Mouse (Mus musculus) neural tube, embryonic 11.5 days (tissue): Measurements from ENCODE around the gene Hoxa3. TPM values are rescaled to one million over a fixed set of nuclear protein-coding genes. Genes with fewer than 3 reads are reported as not detected.
A peak's percentile ranks its signal among the peaks of the same experiment; 100 is the strongest.

ENCODE experiments used
- ATAC-seq: fragments of 200-750 bp; cut with Nextera tagmentation; 2 replicates; pipeline ENCODE4 v1.8.0; 2017; ENCODE audit warnings: moderate number of reproducible peaks, mild to moderate bottlenecking, moderate TSS enrichment, moderate library complexity; ENCODE audit not compliant: insufficient read depth, low FRiP score, low TSS enrichment
- DNase-seq: peaks from one replicate; pipeline ENCODE4 v3.0.0-alpha.2; 2015; ENCODE audit warnings: low spot score
- H3K27ac ChIP-seq: fragments of 300-500 bp; sonication (generic); 2 replicates; pipeline ENCODE4 v1.5.1; 2014; ENCODE audit warnings: low read depth, mild to moderate bottlenecking, low read length
- H3K27me3 ChIP-seq: fragments of 300-500 bp; sonication (generic); 2 replicates; pipeline ENCODE4 v1.6.1; 2014; ENCODE audit warnings: mild to moderate bottlenecking, low read length, mixed read lengths; ENCODE audit not compliant: control insufficient read depth, insufficient read depth
- H3K36me3 ChIP-seq: fragments of 300-500 bp; sonication (generic); 2 replicates; pipeline ENCODE4 v1.6.1; 2014; ENCODE audit warnings: mild to moderate bottlenecking, low read length, moderate library complexity, mixed read lengths; ENCODE audit not compliant: control insufficient read depth, insufficient read depth
- H3K4me1 ChIP-seq: fragments of 300-500 bp; sonication (generic); 2 replicates; pipeline ENCODE4 v1.6.1; 2014; ENCODE audit warnings: low read length, mixed read lengths; ENCODE audit not compliant: control insufficient read depth, insufficient read depth
- H3K4me2 ChIP-seq: fragments of 300-500 bp; sonication (generic); 2 replicates; pipeline ENCODE4 v1.6.1; 2014; ENCODE audit warnings: low read depth, mild to moderate bottlenecking, moderate library complexity
- H3K4me3 ChIP-seq: fragments of 300-500 bp; sonication (generic); 2 replicates; pipeline ENCODE4 v1.5.1; 2014; ENCODE audit warnings: low read depth, low read length
- H3K9ac ChIP-seq: fragments of 300-500 bp; sonication (generic); 2 replicates; pipeline ENCODE4 v1.6.1; 2014; ENCODE audit warnings: mild to moderate bottlenecking, low read length
- H3K9me3 ChIP-seq: fragments of 300-500 bp; sonication (generic); 2 replicates; pipeline ENCODE4 v1.6.1; 2016; ENCODE audit warnings: low read length; ENCODE audit not compliant: control insufficient read depth
- WGBS: fragments of 180-500 bp; shearing (Covaris S2); extraction: QIAGEN DNeasy Blood & Tissue Kit; methylation state at CpG from one replicate; pipeline ENCODE4 v1.1.7; 2014; 5-methylcytosine and 5-hydroxymethylcytosine counted together
- polyA plus RNA-seq: library from polyadenylated mRNA; unstranded; fragments of >200 nt; fragmentation: Nextera tagmentation; extraction: Ambion mirVana; gene quantifications from 2 replicates; pipeline ENCODE4 v1.2.1, GENCODE M21; 2014

Hoxa3 gene
- polyA plus RNA-seq, 1 experiment from 2014 or later, result 20.2 TPM

GRCm38 (mm10) chr6:52163366-52164031 lies 49.6 kb downstream of the Hoxa3 start:
- peak overlapping the region; percentile 78 for H3K4me2 ChIP-seq
- H3K4me1 ChIP-seq, result peaks cover 39% of the 10 kb centered on the region
- peak overlapping the region; percentile 100 for H3K27ac ChIP-seq
- H3K36me3 ChIP-seq, result no peaks in the 10 kb centered on the region; the same call in 1 of the 2 replicates
- H3K9me3 ChIP-seq, result no peaks in the 10 kb centered on the region
- no peak for ATAC-seq
- peak; percentile 80 for DNase-seq
- H3K9ac ChIP-seq, result peak overlapping the region; percentile 99
- peak overlapping the region; percentile 91 for H3K4me3 ChIP-seq
- WGBS, result 1% methylated on average over 17 of the region's 17 CpGs
- no peaks in the 10 kb centered on the region for H3K27me3 ChIP-seq

- H3K9ac ChIP-seq, result peak overlapping the region; percentile 99
- peak overlapping the region; percentile 78 for H3K4me2 ChIP-seq
- peak overlapping the region; percentile 100 for H3K27ac ChIP-seq
- 2% methylated on average over 14 of the region's 14 CpGs for WGBS
- DNase-seq, result no peak
- H3K27me3 ChIP-seq, result no peaks in the 10 kb centered on the region
- peak overlapping the region; percentile 91 for H3K4me3 ChIP-seq
- peaks cover 34% of the 10 kb centered on the region for H3K4me1 ChIP-seq
- H3K9me3 ChIP-seq, result no peaks in the 10 kb centered on the region
- ATAC-seq, result no peak
- H3K36me3 ChIP-seq, result no peaks in the 10 kb centered on the region; the same call in 1 of the 2 replicates
Observed at GRCm38 (mm10) chr6:52162611-52163365, 50.3 kb downstream of the Hoxa3 start.

DNA sequence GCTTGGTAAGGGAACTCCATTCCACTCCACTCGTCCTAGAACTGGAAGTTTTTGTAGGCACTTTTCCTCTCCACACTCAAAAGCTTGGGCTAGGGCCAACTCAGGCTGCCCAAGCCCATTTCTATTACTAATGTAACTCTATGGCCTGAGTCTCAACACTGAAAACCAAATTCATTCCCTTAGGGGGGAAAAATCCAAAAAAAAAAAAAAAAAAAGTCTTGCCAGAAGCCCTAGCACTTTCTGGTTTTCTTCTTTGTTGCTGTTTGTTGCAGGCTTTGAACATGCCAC lies 51.1 kb downstream of the Hoxa3 start:
- Histone ChIP-seq H3K9ac (peak overlapping the region; percentile 52), H3K36me3 (no peaks in the 10 kb centered on the region; the same call in 1 of the 2 replicates), H3K27me3 (no peaks in the 10 kb centered on the region), H3K27ac (peak overlapping the region; percentile 79), H3K4me2 (peak overlapping the region; percentile 78), H3K4me1 (peaks cover 34% of the 10 kb centered on the region), H3K9me3 (no peaks in the 10 kb centered on the region), H3K4me3 (peak overlapping the region; percentile 91)
- 0% methylated on average over 1 of the region's 1 CpGs for WGBS
- DNase-seq (no peak), ATAC-seq (no peak)

- DNase-seq (peak; percentile 31), ATAC-seq (no peak)
- Histone ChIP-seq H3K27me3 (no peaks in the 10 kb centered on the region), H3K27ac (peak overlapping the region; percentile 99), H3K4me3 (peak overlapping the region; percentile 91), H3K9ac (peak overlapping the region; percentile 96), H3K4me2 (peak overlapping the region; percentile 78), H3K4me1 (peaks cover 31% of the 10 kb centered on the region), H3K36me3 (no peaks in the 10 kb centered on the region; the same call in 1 of the 2 replicates), H3K9me3 (no peaks in the 10 kb centered on the region)
- WGBS, result under 1% methylated on average over 8 of the region's 8 CpGs
Observed at GRCm38 (mm10) chr6:52161336-52162092, 51.6 kb downstream of the Hoxa3 start.

DNA sequence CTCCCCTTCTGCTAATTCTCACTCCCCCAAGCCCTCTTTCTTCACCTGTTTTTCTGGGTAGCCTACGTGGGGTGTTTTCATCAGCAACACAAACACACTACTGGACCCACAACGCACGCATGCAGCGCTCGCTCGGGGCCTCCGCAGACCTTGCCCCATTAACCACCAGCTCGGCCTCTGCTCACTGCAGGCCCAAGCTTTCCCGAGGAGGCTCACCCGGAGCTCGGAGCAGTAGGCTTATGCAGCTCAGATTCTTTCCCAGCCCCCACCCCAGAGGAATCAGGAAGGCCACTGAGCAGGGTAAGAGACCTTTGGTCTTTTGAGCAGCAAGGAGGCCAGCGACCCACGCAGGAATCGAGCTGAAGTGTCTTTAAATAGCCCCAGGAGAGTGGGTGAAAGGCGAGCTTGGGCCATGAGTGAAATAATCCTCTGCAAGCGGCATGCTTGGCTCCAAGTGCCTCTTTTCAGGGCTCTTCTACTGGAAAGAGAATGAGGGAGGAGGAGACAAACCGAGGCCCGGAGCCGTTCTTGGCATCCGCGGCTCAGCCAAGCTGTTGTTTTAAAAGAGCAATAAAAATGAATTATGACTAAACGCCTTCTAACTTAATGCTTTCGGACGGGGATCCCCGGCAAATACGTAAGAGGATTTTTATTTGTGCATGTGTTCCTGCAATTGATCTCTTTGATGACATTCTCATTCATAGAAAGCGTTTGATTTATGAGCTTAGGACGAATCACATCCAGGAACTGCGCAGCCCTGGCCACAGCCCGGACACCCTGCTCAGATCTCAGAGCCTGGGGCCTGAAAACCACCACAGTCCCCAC lies 52.4 kb downstream of the Hoxa3 start:
- Histone ChIP-seq H3K27ac (peak overlapping the region; percentile 99), H3K9me3 (no peaks in the 10 kb centered on the region), H3K9ac (peak overlapping the region; percentile 96), H3K4me2 (peak overlapping the region; percentile 78), H3K36me3 (no peaks in the 10 kb centered on the region; the same call in 1 of the 2 replicates), H3K4me1 (peaks cover 35% of the 10 kb centered on the region), H3K4me3 (peak overlapping the region; percentile 91), H3K27me3 (no peaks in the 10 kb centered on the region)
- ATAC-seq (peak; percentile 43; the same call in 1 of the 2 replicates), DNase-seq (peak; percentile 83)
- under 1% methylated on average over 30 of the region's 30 CpGs for WGBS

DNA sequence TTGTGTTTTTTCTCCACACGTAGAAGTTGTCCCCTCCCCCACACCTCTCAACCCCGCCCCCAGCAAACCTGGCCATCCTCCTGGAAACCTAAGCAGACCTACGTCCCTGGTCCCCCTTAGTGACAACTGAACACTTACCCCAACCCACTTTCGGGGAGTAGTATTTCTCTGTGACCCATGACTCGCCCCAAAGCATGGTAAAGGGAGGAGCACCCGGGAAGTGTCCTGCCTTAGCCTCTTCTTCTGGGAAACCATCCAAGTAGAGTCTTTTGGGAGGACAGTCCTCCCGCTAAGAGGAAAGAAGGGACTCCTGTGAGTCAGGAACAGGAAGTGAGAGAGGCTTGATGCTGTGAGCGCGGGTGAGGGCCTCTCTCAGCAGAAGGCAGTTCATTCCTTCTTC lies 53.2 kb downstream of the Hoxa3 start:
- peak overlapping the region; percentile 96 for H3K9ac ChIP-seq
- ATAC-seq (no peak), DNase-seq (peak; percentile 58)
- peak overlapping the region; percentile 91 for H3K4me3 ChIP-seq
- no peaks in the 10 kb centered on the region for H3K9me3 ChIP-seq
- H3K36me3 ChIP-seq, result no peaks in the 10 kb centered on the region; the same call in 1 of the 2 replicates
- H3K4me2 ChIP-seq, result peak overlapping the region; percentile 78
- H3K4me1 ChIP-seq, result peaks cover 38% of the 10 kb centered on the region
- 0% methylated on average over 9 of the region's 9 CpGs for WGBS
- no peaks in the 10 kb centered on the region for H3K27me3 ChIP-seq
- peak overlapping the region; percentile 99 for H3K27ac ChIP-seq

DNA sequence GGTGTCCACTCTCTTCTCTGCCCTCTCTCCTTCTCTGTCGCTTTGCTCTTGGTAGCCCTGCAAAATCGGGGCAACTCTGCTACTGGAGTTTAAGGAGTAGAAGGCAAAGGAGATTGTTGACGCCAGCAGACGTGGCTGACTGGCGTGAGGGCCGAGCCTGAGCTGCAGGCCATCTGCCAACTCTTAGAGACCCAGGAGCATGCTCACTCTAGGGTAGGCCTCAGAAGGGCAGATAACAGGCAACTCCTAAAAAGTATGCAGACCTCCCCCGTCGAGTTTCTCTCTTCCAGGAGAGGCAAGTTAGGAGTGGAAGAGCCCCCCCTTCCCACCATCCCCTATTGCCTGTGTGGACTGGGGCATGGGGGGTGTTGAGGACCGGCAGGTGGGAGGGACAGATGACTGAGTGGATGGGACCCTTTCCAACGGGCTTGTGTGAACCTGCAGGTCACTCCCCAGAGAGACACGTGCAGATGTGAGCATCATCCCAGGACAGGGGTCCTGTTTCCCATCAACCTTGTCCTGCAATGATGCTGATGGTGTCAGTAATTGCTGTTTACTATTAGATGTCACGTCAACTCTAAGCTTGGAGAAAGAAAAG lies 53.9 kb downstream of the Hoxa3 start:
- Histone ChIP-seq H3K4me3 (peak overlapping the region; percentile 91), H3K4me2 (peak overlapping the region; percentile 78), H3K36me3 (no peaks in the 10 kb centered on the region; the same call in 1 of the 2 replicates), H3K9me3 (no peaks in the 10 kb centered on the region), H3K27ac (peak overlapping the region; percentile 99), H3K9ac (peak overlapping the region; percentile 96), H3K4me1 (peaks cover 41% of the 10 kb centered on the region), H3K27me3 (no peaks in the 10 kb centered on the region)
- ATAC-seq, result no peak
- 1% methylated on average over 12 of the region's 12 CpGs for WGBS
- peak; percentile 65 for DNase-seq
